Mouse (Mus musculus) ES-E14 (cell line): ENCODE measurements at regions not wholly inside any gene's neighbourhood (a gene's known extent, or its start where the extent isn't known, plus 50 kb on each side); places are given as distances from the start of the nearest gene placed in this dataset.

Experiments
- DNase-seq: peaks from one replicate; pipeline ENCODE4 v3.0.0-alpha.2; 2013; ENCODE audit warnings: low read depth, low spot score
- H3K27ac ChIP-seq: 2 replicates; pipeline ENCODE4 v1.5.1; 2012; ENCODE audit warnings: low read depth, mild to moderate bottlenecking, low read length, moderate library complexity, mixed read lengths; ENCODE audit not compliant: poor library complexity, insufficient read depth, severe bottlenecking
- H3K36me3 ChIP-seq: 2 replicates; pipeline ENCODE4 v1.6.1; 2012; ENCODE audit warnings: mild to moderate bottlenecking, low read length, moderate library complexity, mixed read lengths; ENCODE audit not compliant: control insufficient read depth, poor library complexity, insufficient read depth, severe bottlenecking
- H3K4me1 ChIP-seq, 2 experiments: fragments of 150-350 bp in 1 of 2; sonication (generic) in 1 of 2; 2 replicates each; pipeline ENCODE4 v1.6.1; 2012; ENCODE audit warnings: low read length in 2 of 2, mild to moderate bottlenecking in 1 of 2, mixed read lengths in 1 of 2; ENCODE audit not compliant: control insufficient read depth in 2 of 2, insufficient read depth in 2 of 2, poor library complexity in 1 of 2
- H3K4me3 ChIP-seq, 2 experiments: fragments of 150-350 bp in 1 of 2; sonication (generic) in 1 of 2; 2 replicates each; pipeline ENCODE4 v1.5.1; 2012; ENCODE audit warnings: low read length in 2 of 2, low read depth in 1 of 2, mild to moderate bottlenecking in 1 of 2, mixed read lengths in 1 of 2; ENCODE audit not compliant: insufficient read depth in 1 of 2, poor library complexity in 1 of 2, severe bottlenecking in 1 of 2
- H3K9ac ChIP-seq: 2 replicates; pipeline ENCODE4 v1.6.1; 2012; ENCODE audit warnings: low read depth, mild to moderate bottlenecking, low read length, mixed read lengths; ENCODE audit not compliant: poor library complexity, insufficient read depth, severe bottlenecking
- H3K9me3 ChIP-seq: fragments of 150-350 bp; sonication (generic); 2 replicates; pipeline ENCODE4 v1.6.1; 2012; ENCODE audit warnings: low read depth, mild to moderate bottlenecking, low read length; ENCODE audit not compliant: control insufficient read depth, insufficient read depth
- CHD2 ChIP-seq: IDR thresholded peaks from 2 replicates; pipeline ENCODE4 v1.6.1; 2014; ENCODE audit warnings: mild to moderate bottlenecking, low read depth, low read length, inconsistent platforms
- HCFC1 ChIP-seq: IDR thresholded peaks from 2 replicates; pipeline ENCODE4 v1.6.1; 2012; ENCODE audit warnings: low read length, inconsistent platforms, borderline replicate concordance; ENCODE audit not compliant: insufficient read depth
- MAFK ChIP-seq: IDR thresholded peaks from 2 replicates; pipeline ENCODE4 v1.6.1; 2014; ENCODE audit warnings: mild to moderate bottlenecking, low read depth, low read length, inconsistent platforms; ENCODE audit not compliant: insufficient read depth
- ZC3H11A ChIP-seq: IDR thresholded peaks from 2 replicates; pipeline ENCODE4 v1.6.1; 2012; ENCODE audit warnings: low read depth, mild to moderate bottlenecking, inconsistent platforms, low read length, borderline replicate concordance
- ZNF384 ChIP-seq: IDR thresholded peaks from 2 replicates; pipeline ENCODE4 v1.6.1; 2012; ENCODE audit warnings: low read depth, low read length, inconsistent platforms
- in situ Hi-C, 2 experiments: fragments of 600-800 bp; cut with MboI; formaldehyde crosslinking; loops; one replicate each; pipeline ENCODE4 v1.15.1; 2025; ENCODE audit warnings: low sequenced_read_pairs in 2 of 2, inconsistent platforms in 1 of 2; ENCODE audit not compliant: unreplicated experiment in 2 of 2

DNA sequence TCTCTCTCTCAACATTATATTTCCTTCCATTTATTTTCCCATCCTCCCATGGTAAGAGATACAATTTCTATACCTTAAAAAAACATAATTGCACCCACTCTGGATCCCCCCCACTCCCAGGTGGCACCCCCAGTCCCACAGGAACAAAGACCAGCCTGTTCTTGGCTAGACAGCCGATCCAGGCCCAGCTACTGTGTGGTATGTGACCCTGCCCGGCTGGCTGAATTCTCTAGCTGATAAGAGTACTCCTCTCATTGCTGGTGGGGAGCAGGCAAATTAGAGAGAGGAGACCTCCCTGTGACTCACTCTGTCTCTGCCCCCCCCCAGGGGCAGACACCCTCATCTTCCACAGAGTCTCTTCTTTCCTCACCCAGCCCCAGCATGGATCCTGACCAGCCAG lies 113.6 kb downstream of the Sall1 start:
- Histone ChIP-seq H3K27ac (no peak overlapping the region), H3K9me3 (no peaks in the 10 kb centered on the region), H3K4me1 (no peaks in the 10 kb centered on the region), H3K9ac (no peak overlapping the region), H3K4me3 (no peak overlapping the region), H3K36me3 (no peaks in the 10 kb centered on the region)
- no peak for DNase-seq
- TF ChIP-seq ZC3H11A: no peak
- no peak for TF ChIP-seq HCFC1
- no peak for TF ChIP-seq MAFK
- TF ChIP-seq ZNF384: no peak
- no peak for TF ChIP-seq CHD2
- in situ Hi-C loops: no loop called here

DNA sequence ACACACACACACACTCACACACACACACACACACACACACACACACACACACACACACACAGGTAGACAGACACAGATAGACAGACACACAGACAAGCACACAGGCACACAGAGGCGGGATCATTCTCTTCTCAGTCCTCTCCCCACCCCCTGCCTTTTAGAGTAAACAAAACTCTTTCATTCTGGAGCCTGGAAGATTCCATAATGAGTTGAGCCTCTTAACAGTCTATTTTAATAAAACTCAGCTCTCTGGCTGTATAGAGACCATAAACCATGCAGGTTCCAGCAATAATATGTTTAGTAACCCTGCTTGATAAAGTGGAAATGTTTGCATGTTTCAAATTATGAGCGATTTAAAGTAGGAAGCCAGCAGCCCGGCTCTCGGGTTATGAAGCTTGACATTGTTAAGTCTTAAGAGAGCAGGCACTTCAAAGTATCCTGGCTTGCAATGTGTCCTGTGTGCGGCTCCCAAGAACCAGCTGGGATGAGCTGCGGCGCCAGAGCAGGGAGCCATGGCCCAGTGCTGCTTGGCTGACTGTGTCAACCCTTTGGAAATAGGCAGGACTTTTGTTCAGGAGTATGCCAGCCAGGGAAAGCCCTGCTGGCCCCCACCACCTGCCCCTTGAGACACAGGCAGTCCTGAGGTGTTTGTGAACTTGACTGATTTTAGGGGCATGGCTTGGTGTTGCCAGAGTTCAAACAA lies 115.1 kb downstream of the Sall1 start:
- Histone ChIP-seq H3K27ac (no peak overlapping the region), H3K9me3 (no peaks in the 10 kb centered on the region), H3K4me3 (no peak overlapping the region), H3K9ac (no peak overlapping the region), H3K36me3 (no peaks in the 10 kb centered on the region), H3K4me1 (no peaks in the 10 kb centered on the region)
- no peak for DNase-seq
- no peak for TF ChIP-seq MAFK
- TF ChIP-seq HCFC1: no peak
- TF ChIP-seq ZC3H11A: no peak
- no peak for TF ChIP-seq CHD2
- no peak for TF ChIP-seq ZNF384
- in situ Hi-C loops: no loop called here

DNA sequence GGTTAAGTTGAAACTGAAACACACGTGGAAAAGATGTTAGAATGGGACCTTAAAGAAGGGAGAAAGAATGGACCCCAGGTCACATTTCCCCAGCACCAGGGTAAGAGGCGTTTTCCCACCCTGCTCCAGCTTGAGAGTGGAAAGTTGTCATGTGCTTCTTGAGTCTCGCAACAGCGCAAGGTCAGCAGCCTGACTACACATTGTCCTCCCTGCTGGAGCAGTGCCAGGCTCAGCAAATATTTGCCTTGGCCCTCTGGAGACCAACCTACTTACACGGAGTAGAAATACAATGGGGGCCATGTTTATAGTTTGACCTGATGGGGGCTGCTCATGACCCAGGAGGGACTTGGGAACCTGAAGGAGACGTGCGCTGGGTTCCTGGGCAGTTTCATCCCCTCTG lies 121.1 kb downstream of the Sall1 start:
- Histone ChIP-seq H3K4me3 (no peak overlapping the region), H3K36me3 (no peaks in the 10 kb centered on the region), H3K9me3 (no peaks in the 10 kb centered on the region), H3K27ac (no peak overlapping the region), H3K9ac (no peak overlapping the region), H3K4me1 (no peaks in the 10 kb centered on the region)
- no peak for TF ChIP-seq ZNF384
- TF ChIP-seq ZC3H11A: no peak
- no peak for TF ChIP-seq HCFC1
- TF ChIP-seq MAFK: no peak
- no peak for TF ChIP-seq CHD2
- no peak for DNase-seq
- in situ Hi-C loops: no loop called here

DNA sequence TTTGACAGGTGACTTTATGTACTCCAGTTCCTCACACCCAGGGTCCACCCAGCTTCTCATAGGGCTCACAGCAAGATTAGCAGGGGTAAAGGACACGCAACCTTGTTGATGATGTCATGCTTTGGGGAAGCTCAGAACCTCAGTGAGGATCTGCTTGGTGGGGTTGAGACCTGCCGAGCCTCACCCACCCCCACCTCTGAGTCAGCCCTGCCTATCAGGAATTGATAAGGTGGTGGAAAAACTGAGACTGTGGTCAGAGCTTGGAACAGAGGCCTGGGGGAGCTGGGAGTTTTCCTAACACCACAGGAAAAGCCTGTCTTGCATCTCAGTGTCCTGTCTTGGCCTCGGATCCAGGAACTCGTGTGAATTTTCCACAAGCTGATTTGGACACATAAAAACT lies 122.0 kb downstream of the Sall1 start:
- DNase-seq: no peak
- in situ Hi-C loops: no loop called here
- TF ChIP-seq MAFK (no peak), ZNF384 (no peak), CHD2 (no peak), ZC3H11A (no peak), HCFC1 (no peak)
- no peaks in the 10 kb centered on the region for H3K9me3 ChIP-seq
- H3K4me3 ChIP-seq: no peak overlapping the region
- no peaks in the 10 kb centered on the region for H3K4me1 ChIP-seq
- H3K9ac ChIP-seq: no peak overlapping the region
- H3K27ac ChIP-seq: no peak overlapping the region
- no peaks in the 10 kb centered on the region for H3K36me3 ChIP-seq
